Mouse (Mus musculus) forebrain, embryonic 14.5 days (tissue): ENCODE data around the gene Tas2r124. TPM values are rescaled to one million over a fixed set of nuclear protein-coding genes. Genes with fewer than 3 reads are reported as not detected.

Source experiments
- ATAC-seq: fragments of 200-750 bp; cut with Nextera tagmentation; 2 replicates; pipeline ENCODE4 v1.8.0; 2017; ENCODE audit warnings: mild to moderate bottlenecking, moderate library complexity
- DNase-seq: peaks from one replicate; pipeline ENCODE4 v3.0.0-alpha.2; 2015; ENCODE audit warnings: low spot score
- H3K27ac ChIP-seq: fragments of 300-500 bp; sonication (generic); 2 replicates; pipeline ENCODE4 v1.5.1; 2014; ENCODE audit warnings: low read depth, mild to moderate bottlenecking, control low read depth, low read length, moderate library complexity
- H3K27me3 ChIP-seq: fragments of 300-500 bp; sonication (generic); replicated peaks from 2 replicates; pipeline ENCODE4 v1.6.1; 2014; ENCODE audit warnings: low read length, control low read depth, mixed read lengths; ENCODE audit not compliant: control insufficient read depth, insufficient read depth
- H3K36me3 ChIP-seq: fragments of 300-500 bp; sonication (generic); 2 replicates; pipeline ENCODE4 v1.6.1; 2014; ENCODE audit warnings: low read length, control low read depth; ENCODE audit not compliant: control insufficient read depth, insufficient read depth
- H3K4me1 ChIP-seq: fragments of 300-500 bp; sonication (generic); 2 replicates; pipeline ENCODE4 v1.6.1; 2014; ENCODE audit warnings: antibody characterized with exemption, low read length, control low read depth; ENCODE audit not compliant: control insufficient read depth, insufficient read depth
- H3K4me2 ChIP-seq: fragments of 300-500 bp; sonication (generic); 2 replicates; pipeline ENCODE4 v1.6.1; 2014; ENCODE audit warnings: mild to moderate bottlenecking, control low read depth, low read length
- H3K4me3 ChIP-seq: fragments of 300-500 bp; sonication (generic); 2 replicates; pipeline ENCODE4 v1.5.1; 2014; ENCODE audit warnings: low read depth, low read length, control low read depth
- H3K9ac ChIP-seq: fragments of 300-500 bp; sonication (generic); 2 replicates; pipeline ENCODE4 v1.6.1; 2014; ENCODE audit warnings: mild to moderate bottlenecking, low read length, control low read depth, moderate library complexity
- H3K9me3 ChIP-seq: fragments of 300-500 bp; sonication (generic); replicated peaks from 2 replicates; pipeline ENCODE4 v1.6.1; 2016; ENCODE audit warnings: low read length, control low read depth, mixed read lengths; ENCODE audit not compliant: control insufficient read depth
- WGBS: fragments of 180-500 bp; shearing (Covaris S2); extraction: QIAGEN DNeasy Blood & Tissue Kit; methylation state at CpG from one replicate; pipeline ENCODE4 v1.1.7; 2014; 5-methylcytosine and 5-hydroxymethylcytosine counted together
- polyA plus RNA-seq: library from polyadenylated mRNA; unstranded; fragments of >200 nt; fragmentation: Nextera tagmentation; extraction: Ambion mirVana; gene quantifications from 2 replicates; pipeline ENCODE4 v1.2.1, GENCODE M21; 2014

The Tas2r124 gene
- not detected in 2 replicates for polyA plus RNA-seq

GRCm38 (mm10) chr6:132754430-132754829, at the start of gene Tas2r124:
Tas2r124 (plus strand) TSS chr6:132754730.
- Histone ChIP-seq H3K36me3 (no peaks in the 10 kb centered on the region), H3K9ac (no peak within 1 kb of the TSS), H3K4me1 (no peaks in the 10 kb centered on the region), H3K4me2 (no peak within 1 kb of the TSS), H3K27ac (no peak within 1 kb of the TSS), H3K4me3 (no peak within 1 kb of the TSS), H3K27me3 (no peaks in the 10 kb centered on the region), H3K9me3 (no peaks in the 10 kb centered on the region)
- no peak for DNase-seq
- ATAC-seq: no peak
- WGBS: 84% methylated on average over 1 of the region's 1 CpGs

GRCm38 (mm10) chr6:132711828-132712227, 42.7 kb upstream of the Tas2r124 start, which contains the start of gene Tas2r122:
Tas2r122 (minus strand) TSS chr6:132711928.
- Histone ChIP-seq H3K4me3 (no peak within 1 kb of the TSS), H3K27me3 (no peaks in the 10 kb centered on the region), H3K27ac (no peak within 1 kb of the TSS), H3K9me3 (no peaks in the 10 kb centered on the region), H3K4me1 (no peaks in the 10 kb centered on the region), H3K36me3 (no peaks in the 10 kb centered on the region), H3K9ac (no peak within 1 kb of the TSS), H3K4me2 (no peak within 1 kb of the TSS)
- ATAC-seq: no peak
- WGBS: 86% methylated on average over 3 of the region's 3 CpGs
- DNase-seq: no peak

GRCm38 (mm10) chr6:132737935-132738334, 16.6 kb upstream of the Tas2r124 start, which contains the start of gene Tas2r115:
Tas2r115 (minus strand) TSS chr6:132738035.
- no peak for ATAC-seq
- WGBS: 76% methylated on average over 2 of the region's 2 CpGs

GRCm38 (mm10) chr6:132750206-132750605, 4.3 kb upstream of the Tas2r124 start:
- H3K36me3 ChIP-seq: no peaks in the 10 kb centered on the region
- no peak overlapping the region for H3K9ac ChIP-seq
- H3K4me1 ChIP-seq: no peaks in the 10 kb centered on the region
- 88% methylated on average over 2 of the region's 2 CpGs for WGBS
- ATAC-seq (no peak), DNase-seq (no peak)
- no peak overlapping the region for H3K4me2 ChIP-seq
- H3K27ac ChIP-seq: no peak overlapping the region
- H3K9me3 ChIP-seq: no peaks in the 10 kb centered on the region
- H3K4me3 ChIP-seq: no peak overlapping the region
- H3K27me3 ChIP-seq: no peaks in the 10 kb centered on the region

More at GRCm38 (mm10) chr6:132737935-132738334, 16.6 kb upstream of the Tas2r124 start, which contains the start of gene Tas2r115:
- no peak within 1 kb of the TSS for H3K4me2 ChIP-seq
- no peaks in the 10 kb centered on the region for H3K4me1 ChIP-seq
- H3K27me3 ChIP-seq: no peaks in the 10 kb centered on the region
- no peak within 1 kb of the TSS for H3K27ac ChIP-seq
- no peaks in the 10 kb centered on the region for H3K36me3 ChIP-seq
- DNase-seq: no peak
- H3K4me3 ChIP-seq: no peak within 1 kb of the TSS
- no peaks in the 10 kb centered on the region for H3K9me3 ChIP-seq
- no peak within 1 kb of the TSS for H3K9ac ChIP-seq

GRCm38 (mm10) chr6:132761831-132762230, 7.3 kb downstream of the Tas2r124 start, which contains the start of gene Tas2r102:
Tas2r102 (plus strand) TSS chr6:132762131.
- ATAC-seq: no peak
- no peak for DNase-seq
- no peak within 1 kb of the TSS for H3K9ac ChIP-seq
- no peaks in the 10 kb centered on the region for H3K9me3 ChIP-seq
- H3K4me1 ChIP-seq: no peaks in the 10 kb centered on the region
- H3K4me3 ChIP-seq: no peak within 1 kb of the TSS
- H3K27ac ChIP-seq: no peak within 1 kb of the TSS
- WGBS: 91% methylated on average over 2 of the region's 2 CpGs
- H3K36me3 ChIP-seq: no peaks in the 10 kb centered on the region
- H3K4me2 ChIP-seq: no peak within 1 kb of the TSS
- H3K27me3 ChIP-seq: no peaks in the 10 kb centered on the region

GRCm38 (mm10) chr6:132778062-132778461, 23.5 kb downstream of the Tas2r124 start, which contains the start of gene Tas2r136:
Tas2r136 (minus strand) TSS chr6:132778162.
- H3K36me3 ChIP-seq: no peaks in the 10 kb centered on the region
- ATAC-seq (no peak), DNase-seq (no peak)
- no peak within 1 kb of the TSS for H3K4me3 ChIP-seq
- H3K27me3 ChIP-seq: no peaks in the 10 kb centered on the region
- H3K27ac ChIP-seq: no peak within 1 kb of the TSS
- H3K4me2 ChIP-seq: no peak within 1 kb of the TSS
- H3K4me1 ChIP-seq: no peaks in the 10 kb centered on the region
- H3K9ac ChIP-seq: no peak within 1 kb of the TSS
- no peaks in the 10 kb centered on the region for H3K9me3 ChIP-seq

DNA sequence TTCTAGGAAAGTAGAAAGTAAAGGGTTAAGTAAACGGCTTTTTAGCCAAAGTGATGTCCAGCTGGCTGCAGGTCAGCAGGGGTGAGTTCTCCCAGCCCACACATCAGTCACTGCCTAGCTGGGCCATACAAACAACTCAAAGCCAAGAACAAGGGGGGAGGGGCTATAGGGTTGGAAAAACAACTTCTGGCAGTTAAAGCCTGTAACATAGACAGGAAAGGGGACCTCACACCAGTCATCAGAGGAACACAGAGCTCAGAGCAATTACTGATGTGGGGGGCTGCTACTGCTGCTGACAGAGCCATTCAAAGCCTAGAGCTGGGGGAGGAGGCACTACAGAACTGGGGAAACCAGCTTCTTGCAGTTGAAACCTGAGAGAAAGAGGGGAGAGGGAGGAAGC, 40.9 kb downstream of the Tas2r124 start:
- no peaks in the 10 kb centered on the region for H3K36me3 ChIP-seq
- DNase-seq (no peak), ATAC-seq (no peak)
- no peak overlapping the region for H3K9ac ChIP-seq
- no peak overlapping the region for H3K4me3 ChIP-seq
- WGBS: 46% methylated on average over 1 of the region's 1 CpGs
- no peaks in the 10 kb centered on the region for H3K4me1 ChIP-seq
- H3K9me3 ChIP-seq: peaks cover 3% of the 10 kb centered on the region; the same call in 1 of the 2 replicates
- no peak overlapping the region for H3K4me2 ChIP-seq
- H3K27me3 ChIP-seq: no peaks in the 10 kb centered on the region
- H3K27ac ChIP-seq: no peak overlapping the region

DNA sequence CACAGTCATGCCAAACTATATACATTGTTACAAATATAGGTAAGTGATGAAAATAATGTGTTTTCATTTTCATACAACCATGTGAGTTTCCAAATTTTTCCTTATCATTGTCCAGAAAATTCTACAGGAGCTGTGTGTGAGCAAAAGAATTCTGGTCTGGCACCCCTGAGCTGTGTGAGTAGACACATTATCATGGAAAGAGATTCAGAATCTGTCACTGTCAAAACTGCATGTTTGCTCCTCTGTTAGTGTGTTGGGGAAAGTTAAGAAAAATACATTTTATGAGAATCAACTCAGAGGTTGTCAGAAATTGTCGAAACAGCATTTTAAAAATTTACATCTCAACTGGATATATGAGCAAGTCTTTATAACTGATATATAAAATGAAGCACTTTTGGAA, 48.0 kb downstream of the Tas2r124 start, which contains the start of gene Tas2r117:
Tas2r117 (plus strand) TSS at position 301 of the 400 bp plus-strand sequence.
- Histone ChIP-seq H3K9ac (no peak within 1 kb of the TSS), H3K27me3 (no peaks in the 10 kb centered on the region), H3K36me3 (no peaks in the 10 kb centered on the region), H3K4me3 (no peak within 1 kb of the TSS), H3K4me2 (no peak within 1 kb of the TSS), H3K4me1 (no peaks in the 10 kb centered on the region), H3K9me3 (no peaks in the 10 kb centered on the region), H3K27ac (no peak within 1 kb of the TSS)
- 96% methylated on average over 1 of the region's 1 CpGs for WGBS
- DNase-seq: no peak
- ATAC-seq: no peak
